Mouse (Mus musculus) heart, embryonic 13.5 days (tissue): ENCODE results near the gene Gipc2. TPM values are rescaled to one million over a fixed set of nuclear protein-coding genes. Genes with fewer than 3 reads are reported as not detected.

Source experiments
- ATAC-seq: fragments of 200-750 bp; cut with Nextera tagmentation; 2 replicates; pipeline ENCODE4 v1.8.0; 2017; ENCODE audit warnings: moderate TSS enrichment; ENCODE audit not compliant: insufficient number of reproducible peaks, low FRiP score, low TSS enrichment; ENCODE audit errors: extremely low read depth
- H3K27ac ChIP-seq: fragments of 300-500 bp; sonication (generic); replicated peaks from 2 replicates; pipeline ENCODE4 v1.5.1; 2015; ENCODE audit warnings: moderate library complexity, mild to moderate bottlenecking, inconsistent platforms
- H3K27me3 ChIP-seq: fragments of 300-500 bp; sonication (generic); replicated peaks from 2 replicates; pipeline ENCODE4 v1.6.1; 2015; ENCODE audit warnings: mild to moderate bottlenecking, inconsistent platforms
- H3K36me3 ChIP-seq: fragments of 300-500 bp; sonication (generic); 2 replicates; pipeline ENCODE4 v1.6.1; 2015; ENCODE audit warnings: mild to moderate bottlenecking, inconsistent platforms
- H3K4me1 ChIP-seq: fragments of 300-500 bp; sonication (generic); 2 replicates; pipeline ENCODE4 v1.6.1; 2015; ENCODE audit warnings: inconsistent platforms
- H3K4me2 ChIP-seq: fragments of 300-500 bp; sonication (generic); 2 replicates; pipeline ENCODE4 v1.6.1; 2015; ENCODE audit warnings: inconsistent platforms, mild to moderate bottlenecking, moderate library complexity
- H3K4me3 ChIP-seq: fragments of 300-500 bp; sonication (generic); 2 replicates; pipeline ENCODE4 v1.5.1; 2015; ENCODE audit warnings: moderate library complexity, mild to moderate bottlenecking, inconsistent platforms
- H3K9ac ChIP-seq: fragments of 300-500 bp; sonication (generic); 2 replicates; pipeline ENCODE4 v1.6.1; 2015; ENCODE audit warnings: inconsistent platforms, mild to moderate bottlenecking, moderate library complexity
- H3K9me3 ChIP-seq: fragments of 300-500 bp; sonication (generic); 2 replicates; pipeline ENCODE4 v1.6.1; 2016; ENCODE audit warnings: inconsistent platforms
- WGBS: fragments of 180-500 bp; shearing (Covaris S2); methylation state at CpG from one replicate; pipeline ENCODE4 v1.1.7; 2015; ENCODE audit warnings: mixed read lengths; 5-methylcytosine and 5-hydroxymethylcytosine counted together
- polyA plus RNA-seq: library from polyadenylated mRNA; unstranded; fragments of >200 nt; fragmentation: Nextera tagmentation; extraction: Ambion mirVana; gene quantifications from 2 replicates; pipeline ENCODE4 v1.2.1, GENCODE M21; 2015

Gipc2 gene
- 3.2 and 4.6 TPM in 2 replicates for polyA plus RNA-seq

DNA sequence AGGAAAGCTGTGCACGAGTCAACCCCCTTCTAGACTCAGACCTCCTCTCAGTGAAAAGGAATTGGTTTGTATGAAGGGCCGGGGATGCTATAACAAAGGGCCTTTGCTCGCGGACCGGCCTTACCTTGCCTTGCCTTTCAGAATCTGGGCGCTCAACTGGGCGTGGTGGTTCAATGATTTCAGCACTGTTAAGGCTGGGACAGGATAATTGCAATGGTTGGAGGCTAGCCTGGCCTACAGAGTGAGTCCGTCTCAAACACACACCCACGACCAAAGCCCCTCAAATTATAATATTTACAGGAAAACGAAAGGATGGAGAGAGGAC lies at the start of gene Gipc2:
Gene Gipc2 (minus strand): TSS at position 132 of the 325 bp plus-strand sequence.
- Histone ChIP-seq H3K9ac (peak within 1 kb of the TSS; percentile 86), H3K4me3 (peak within 1 kb of the TSS; percentile 71), H3K27me3 (peaks cover 19% of the 10 kb centered on the region), H3K9me3 (no peaks in the 10 kb centered on the region), H3K4me2 (peak within 1 kb of the TSS; percentile 98), H3K36me3 (no peaks in the 10 kb centered on the region), H3K4me1 (peaks cover 49% of the 10 kb centered on the region), H3K27ac (peak within 1 kb of the TSS; percentile 39)
- 17% methylated on average over 10 of the region's 10 CpGs for WGBS
- ATAC-seq = no peak

DNA sequence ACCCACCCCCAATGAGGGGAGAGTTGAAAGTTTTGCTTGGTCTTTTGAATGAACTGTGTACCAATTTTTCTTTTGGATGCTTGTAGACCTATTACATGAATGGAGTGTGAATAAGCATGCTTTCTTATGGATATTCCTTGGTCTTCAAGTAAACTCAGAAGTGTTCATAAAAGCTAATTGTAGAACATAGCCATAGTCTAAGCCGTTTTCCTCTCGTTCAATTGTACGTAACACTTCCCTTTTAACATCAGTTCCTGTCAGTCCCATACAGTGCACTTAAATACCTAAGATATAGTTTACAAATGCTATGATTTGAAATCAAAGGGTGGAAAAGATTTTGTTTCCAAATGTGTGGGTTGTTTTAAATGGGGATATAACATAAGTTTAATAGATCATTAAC lies 47.4 kb upstream of the Gipc2 start:
- H3K9me3 ChIP-seq = no peaks in the 10 kb centered on the region
- peak overlapping the region; percentile 98 for H3K9ac ChIP-seq
- no peaks in the 10 kb centered on the region for H3K27me3 ChIP-seq
- H3K27ac ChIP-seq = no peak overlapping the region
- H3K36me3 ChIP-seq = peaks cover 44% of the 10 kb centered on the region
- peak overlapping the region; percentile 94 for H3K4me3 ChIP-seq
- WGBS = 37% methylated on average over 3 of the region's 3 CpGs
- H3K4me2 ChIP-seq = peak overlapping the region; percentile 99
- no peak for ATAC-seq
- H3K4me1 ChIP-seq = peaks cover 32% of the 10 kb centered on the region

DNA sequence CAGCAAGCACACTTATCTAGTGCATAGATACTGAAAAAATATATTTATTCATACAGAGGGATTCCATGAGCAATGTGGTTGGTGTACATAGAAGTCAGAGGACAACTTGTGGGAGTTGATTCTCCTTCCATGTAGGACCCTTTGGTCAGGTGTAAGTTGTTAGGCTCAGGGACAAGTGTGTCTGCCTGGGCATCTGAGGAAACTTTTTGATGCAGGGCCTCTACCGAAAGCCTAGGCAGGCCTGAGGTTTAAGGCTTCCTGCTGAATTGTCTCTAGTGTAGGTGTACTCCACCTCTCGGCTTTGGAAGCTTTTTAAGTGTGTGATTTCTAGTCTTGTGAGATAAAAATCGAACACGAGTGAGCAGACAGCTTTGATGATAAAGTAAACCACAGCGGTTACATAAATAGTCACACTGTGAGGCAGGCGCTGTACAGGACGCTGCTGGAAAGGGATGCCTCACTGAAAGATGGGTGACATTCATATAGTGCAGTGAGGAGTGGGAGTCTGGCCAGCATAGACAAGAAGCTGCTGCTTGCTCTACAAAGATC lies 45.8 kb upstream of the Gipc2 start:
- H3K27me3 ChIP-seq = no peaks in the 10 kb centered on the region
- H3K4me3 ChIP-seq = peak overlapping the region; percentile 94
- peak overlapping the region; percentile 99 for H3K4me2 ChIP-seq
- 4% methylated on average over 7 of the region's 7 CpGs for WGBS
- no peak for ATAC-seq
- peak overlapping the region; percentile 100 for H3K27ac ChIP-seq
- peak overlapping the region; percentile 98 for H3K9ac ChIP-seq
- H3K4me1 ChIP-seq = peaks cover 37% of the 10 kb centered on the region
- peaks cover 36% of the 10 kb centered on the region for H3K36me3 ChIP-seq
- no peaks in the 10 kb centered on the region for H3K9me3 ChIP-seq

DNA sequence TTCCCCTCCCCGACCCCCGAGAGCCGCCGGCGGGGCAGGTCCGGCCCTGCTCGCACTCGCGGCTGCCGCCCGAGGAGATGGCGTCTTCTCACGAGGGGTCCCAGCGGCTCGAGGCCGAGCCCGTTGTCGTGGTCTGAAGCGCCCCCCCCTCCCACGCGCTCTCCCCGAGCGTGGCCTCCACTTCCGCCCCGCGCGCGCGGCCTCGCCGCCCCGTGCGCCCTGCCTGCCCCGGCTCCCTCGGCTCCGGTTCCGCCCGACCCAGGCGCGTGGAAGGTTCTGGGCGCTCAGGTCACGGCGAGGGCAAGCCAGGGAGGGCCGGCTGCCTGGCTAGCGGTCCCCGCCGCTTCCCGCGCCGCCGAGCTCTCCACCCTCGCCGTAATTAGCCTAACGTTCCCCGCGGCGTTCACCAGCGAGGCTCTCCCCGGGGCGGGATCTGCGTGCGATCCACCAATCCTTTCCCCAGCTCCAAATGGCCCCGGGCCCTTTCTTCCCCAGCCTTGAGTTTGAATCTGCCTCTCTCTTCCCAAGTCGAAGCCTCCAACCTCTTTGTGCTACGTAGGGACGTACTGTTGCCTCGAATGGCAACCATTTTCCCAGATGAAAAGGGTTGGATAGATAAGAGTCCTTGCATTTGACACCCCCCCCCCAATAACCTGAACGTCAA lies 44.8 kb upstream of the Gipc2 start:
- H3K9ac ChIP-seq = peak overlapping the region; percentile 98
- WGBS = under 1% methylated on average over 57 of the region's 68 CpGs
- H3K4me3 ChIP-seq = peak overlapping the region; percentile 94
- peaks cover 26% of the 10 kb centered on the region for H3K36me3 ChIP-seq
- peaks cover 37% of the 10 kb centered on the region for H3K4me1 ChIP-seq
- no peaks in the 10 kb centered on the region for H3K9me3 ChIP-seq
- H3K27ac ChIP-seq = peak overlapping the region; percentile 100
- H3K4me2 ChIP-seq = peak overlapping the region; percentile 99
- ATAC-seq = peak; percentile 58
- H3K27me3 ChIP-seq = no peaks in the 10 kb centered on the region

DNA sequence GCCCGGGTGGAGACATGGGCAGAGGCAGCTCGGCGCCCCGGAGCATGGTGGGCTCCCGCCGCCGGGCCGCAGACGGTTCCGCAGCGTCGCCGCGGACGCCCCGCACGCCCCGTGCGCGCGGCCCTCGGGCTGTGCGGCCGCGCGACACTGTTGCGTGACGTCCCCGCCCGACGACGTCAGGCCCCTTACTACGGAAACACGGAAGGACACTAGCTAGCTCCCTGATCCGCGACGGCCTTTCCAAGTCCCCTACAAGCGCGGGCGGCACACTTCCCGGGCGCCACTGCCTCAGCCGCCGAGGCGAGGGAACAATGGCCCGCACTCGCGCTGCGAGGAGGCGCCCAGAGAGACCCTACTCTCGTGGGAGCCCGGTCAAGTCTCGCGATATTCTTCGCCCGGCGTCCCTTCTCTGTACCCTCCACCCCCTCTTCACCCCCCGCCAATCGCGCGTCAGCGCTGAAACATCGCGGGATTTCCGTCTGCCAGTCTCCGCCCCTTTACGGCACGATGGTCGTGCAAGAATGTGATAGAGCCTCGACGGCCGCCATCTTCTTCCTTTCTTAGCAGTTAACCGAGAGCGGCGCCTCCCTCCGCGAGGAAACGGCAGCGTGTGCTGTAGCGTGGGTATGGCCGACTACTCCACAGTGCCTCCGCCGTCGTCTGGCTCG lies 44.1 kb upstream of the Gipc2 start, which contains the start of the genes Dnajb4 and Fubp1:
Gene Dnajb4 (minus strand): TSS at position 336 of the 668 bp plus-strand sequence.
Gene Fubp1 (plus strand): TSS at position 456 of the 668 bp plus-strand sequence.
- H3K27me3 ChIP-seq = no peaks in the 10 kb centered on the region
- peak; percentile 92 for ATAC-seq
- H3K9me3 ChIP-seq = no peaks in the 10 kb centered on the region
- peak within 1 kb of the TSS; percentile 94 for H3K4me3 ChIP-seq
- peak within 1 kb of the TSS; percentile 100 for H3K9ac ChIP-seq
- peaks cover 21% of the 10 kb centered on the region for H3K36me3 ChIP-seq
- 1% methylated on average over 85 of the region's 85 CpGs for WGBS
- peaks cover 37% of the 10 kb centered on the region for H3K4me1 ChIP-seq
- peak within 1 kb of the TSS; percentile 100 for H3K27ac ChIP-seq
- peak within 1 kb of the TSS; percentile 99 for H3K4me2 ChIP-seq

DNA sequence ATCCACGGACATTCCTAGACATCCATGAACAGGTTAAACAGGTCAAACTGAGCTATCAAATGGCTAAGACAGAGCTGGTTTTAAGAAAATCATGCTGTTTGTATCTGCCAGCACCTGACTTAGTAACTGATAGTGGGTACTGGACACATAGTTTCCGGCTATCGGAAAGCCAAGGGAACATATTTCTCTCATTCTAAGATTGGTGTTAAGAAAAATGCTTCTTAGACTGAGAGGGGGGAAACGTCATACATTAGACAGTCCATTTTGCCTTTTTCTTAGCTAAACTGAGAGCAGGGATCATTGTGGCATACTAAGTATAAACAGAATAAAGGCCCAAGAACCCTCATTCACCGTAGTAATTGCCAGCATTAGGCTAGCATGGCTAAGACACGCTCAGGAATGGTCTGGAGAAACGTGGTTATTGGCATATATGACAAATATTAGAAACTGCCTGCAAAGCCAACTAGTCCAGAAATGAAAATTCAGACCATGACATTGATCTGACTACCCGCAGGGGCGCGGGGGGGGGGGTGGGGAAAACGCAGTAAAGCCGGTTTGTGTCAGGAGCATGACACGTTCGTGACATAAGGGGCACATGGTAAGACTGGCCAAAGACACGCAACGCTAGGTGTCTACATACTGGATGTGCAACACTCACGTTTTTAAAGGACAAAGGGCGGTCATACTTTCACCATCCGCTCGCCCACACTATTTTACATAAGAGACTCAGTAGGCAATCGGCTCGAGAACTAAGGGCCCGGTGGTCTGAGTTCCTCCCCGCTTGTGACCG lies 43.3 kb upstream of the Gipc2 start:
- H3K9ac ChIP-seq = peak overlapping the region; percentile 100
- 4% methylated on average over 25 of the region's 25 CpGs for WGBS
- peaks cover 15% of the 10 kb centered on the region for H3K36me3 ChIP-seq
- H3K27ac ChIP-seq = peak overlapping the region; percentile 100
- no peaks in the 10 kb centered on the region for H3K9me3 ChIP-seq
- peaks cover 31% of the 10 kb centered on the region for H3K4me1 ChIP-seq
- peak; percentile 3; the same call in 1 of the 2 replicates for ATAC-seq
- no peaks in the 10 kb centered on the region for H3K27me3 ChIP-seq
- H3K4me3 ChIP-seq = peak overlapping the region; percentile 94
- peak overlapping the region; percentile 93 for H3K4me2 ChIP-seq

DNA sequence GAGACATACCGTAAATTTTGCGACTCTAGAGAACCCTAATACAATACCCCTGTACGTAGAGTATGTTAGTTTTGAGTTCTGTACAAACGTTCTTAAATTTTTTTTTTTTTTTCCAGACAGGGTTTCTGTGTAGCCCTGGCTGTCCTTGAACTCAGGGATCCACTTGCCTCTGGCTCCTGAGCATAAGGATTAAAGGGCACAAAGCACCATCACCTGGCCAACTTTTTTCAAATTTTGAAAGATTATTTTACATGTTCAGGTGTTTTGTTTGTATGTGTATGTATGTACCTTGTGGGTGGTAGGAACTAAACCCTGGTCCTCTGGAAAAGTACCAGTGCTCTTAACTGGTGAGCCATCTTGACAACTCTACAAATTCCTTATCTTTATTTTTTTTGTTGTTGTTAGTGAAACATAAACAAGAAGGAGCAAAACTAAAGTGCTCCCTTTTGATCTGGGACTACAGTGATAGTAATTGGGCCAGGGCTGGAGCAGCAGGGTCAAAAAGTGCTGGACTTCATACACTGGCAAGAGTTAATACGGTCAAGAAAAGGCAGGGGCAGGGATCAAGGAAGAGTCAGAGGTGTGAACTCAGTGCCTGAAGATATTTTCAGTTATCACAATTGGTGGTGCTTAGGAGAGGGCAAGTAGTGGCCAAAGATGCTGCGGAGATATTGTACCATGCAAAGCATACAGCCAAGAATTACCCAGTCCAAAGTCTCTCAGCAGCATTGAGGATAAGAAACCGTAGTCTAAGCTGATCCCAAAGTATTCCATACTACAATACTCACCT lies 42.3 kb upstream of the Gipc2 start:
- Histone ChIP-seq H3K27me3 (no peaks in the 10 kb centered on the region), H3K9ac (peak overlapping the region; percentile 56), H3K36me3 (peaks cover 15% of the 10 kb centered on the region), H3K4me1 (peaks cover 34% of the 10 kb centered on the region), H3K27ac (no peak overlapping the region), H3K9me3 (no peaks in the 10 kb centered on the region), H3K4me2 (peak overlapping the region; percentile 93), H3K4me3 (peak overlapping the region; percentile 94)
- WGBS = 84% methylated on average over 7 of the region's 7 CpGs
- no peak for ATAC-seq

DNA sequence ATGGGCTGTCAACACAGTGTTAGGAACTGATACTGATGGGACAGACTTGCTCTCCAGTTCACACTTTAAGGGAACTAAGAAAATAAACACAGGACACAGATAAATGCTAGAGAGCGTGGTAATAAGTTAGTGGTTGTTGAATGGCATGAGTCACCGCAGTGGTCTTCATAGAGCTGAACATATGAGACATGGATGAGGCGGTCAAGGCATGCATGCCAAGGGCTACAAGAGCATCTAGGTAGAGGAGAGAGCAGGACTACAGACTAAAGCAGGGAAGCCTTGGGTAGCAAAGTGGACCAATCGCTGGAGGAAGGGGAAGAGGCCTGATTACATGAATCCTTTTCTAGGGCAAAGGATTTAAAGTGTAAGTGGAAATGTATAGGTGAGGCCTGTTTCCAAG lies 41.1 kb upstream of the Gipc2 start:
- no peak overlapping the region for H3K9ac ChIP-seq
- 88% methylated on average over 4 of the region's 4 CpGs for WGBS
- peaks cover 8% of the 10 kb centered on the region; the same call in 1 of the 2 replicates for H3K36me3 ChIP-seq
- H3K9me3 ChIP-seq = no peaks in the 10 kb centered on the region
- no peak overlapping the region for H3K4me2 ChIP-seq
- H3K4me3 ChIP-seq = no peak overlapping the region
- no peak for ATAC-seq
- no peaks in the 10 kb centered on the region for H3K27me3 ChIP-seq
- H3K4me1 ChIP-seq = peaks cover 23% of the 10 kb centered on the region
- H3K27ac ChIP-seq = no peak overlapping the region

DNA sequence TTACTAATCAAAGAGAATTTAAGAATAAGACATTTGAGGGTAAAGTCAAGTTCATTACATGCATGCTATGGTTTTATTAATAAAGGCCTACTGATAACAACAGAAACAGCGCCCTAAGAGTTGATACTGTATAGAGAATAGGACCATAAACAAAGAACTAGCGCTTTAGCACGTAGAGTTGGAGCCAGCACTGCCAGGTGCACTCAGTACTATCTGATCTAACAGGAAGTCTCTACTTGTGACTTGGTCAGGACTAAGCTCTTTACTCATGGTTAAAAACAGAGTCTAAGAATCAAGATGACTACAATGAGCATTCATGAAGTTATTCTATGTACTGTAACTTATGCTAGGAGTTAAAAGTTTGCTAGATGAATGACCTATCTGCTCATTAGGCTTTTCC lies 38.5 kb upstream of the Gipc2 start:
- Histone ChIP-seq H3K4me1 (peaks cover 17% of the 10 kb centered on the region), H3K4me3 (no peak overlapping the region), H3K36me3 (peaks cover 8% of the 10 kb centered on the region; the same call in 1 of the 2 replicates), H3K9ac (no peak overlapping the region), H3K27me3 (no peaks in the 10 kb centered on the region), H3K4me2 (no peak overlapping the region), H3K27ac (no peak overlapping the region), H3K9me3 (no peaks in the 10 kb centered on the region)
- ATAC-seq = no peak
- 66% methylated on average over 3 of the region's 3 CpGs for WGBS

DNA sequence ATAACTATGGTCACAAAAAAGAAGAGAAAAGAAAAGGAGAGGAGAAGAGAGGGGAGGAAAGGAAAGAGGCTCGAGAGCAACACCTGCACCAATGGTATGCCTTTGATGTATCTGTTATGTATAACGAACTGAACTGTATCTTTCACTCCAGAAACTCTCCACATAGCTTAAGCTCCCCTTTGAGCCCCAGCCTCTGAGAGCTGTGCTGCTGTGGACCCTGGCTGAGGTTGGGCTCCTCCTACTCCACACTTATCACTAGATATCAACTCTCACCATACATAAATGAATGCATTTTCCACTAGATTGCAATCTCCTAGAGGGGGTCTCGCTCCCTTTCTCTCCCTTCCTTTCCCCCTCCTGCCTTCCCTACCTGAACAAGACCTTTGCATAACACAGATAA lies 38.0 kb upstream of the Gipc2 start:
- Histone ChIP-seq H3K4me3 (no peak overlapping the region), H3K9me3 (no peaks in the 10 kb centered on the region), H3K27me3 (no peaks in the 10 kb centered on the region), H3K4me1 (peaks cover 15% of the 10 kb centered on the region), H3K27ac (no peak overlapping the region), H3K4me2 (no peak overlapping the region), H3K36me3 (peaks cover 8% of the 10 kb centered on the region; the same call in 1 of the 2 replicates), H3K9ac (no peak overlapping the region)
- 58% methylated on average over 3 of the region's 3 CpGs for WGBS
- no peak for ATAC-seq
